8 mouse cellular contexts compared by ENCODE assay signal in the genomic region with DNA sequence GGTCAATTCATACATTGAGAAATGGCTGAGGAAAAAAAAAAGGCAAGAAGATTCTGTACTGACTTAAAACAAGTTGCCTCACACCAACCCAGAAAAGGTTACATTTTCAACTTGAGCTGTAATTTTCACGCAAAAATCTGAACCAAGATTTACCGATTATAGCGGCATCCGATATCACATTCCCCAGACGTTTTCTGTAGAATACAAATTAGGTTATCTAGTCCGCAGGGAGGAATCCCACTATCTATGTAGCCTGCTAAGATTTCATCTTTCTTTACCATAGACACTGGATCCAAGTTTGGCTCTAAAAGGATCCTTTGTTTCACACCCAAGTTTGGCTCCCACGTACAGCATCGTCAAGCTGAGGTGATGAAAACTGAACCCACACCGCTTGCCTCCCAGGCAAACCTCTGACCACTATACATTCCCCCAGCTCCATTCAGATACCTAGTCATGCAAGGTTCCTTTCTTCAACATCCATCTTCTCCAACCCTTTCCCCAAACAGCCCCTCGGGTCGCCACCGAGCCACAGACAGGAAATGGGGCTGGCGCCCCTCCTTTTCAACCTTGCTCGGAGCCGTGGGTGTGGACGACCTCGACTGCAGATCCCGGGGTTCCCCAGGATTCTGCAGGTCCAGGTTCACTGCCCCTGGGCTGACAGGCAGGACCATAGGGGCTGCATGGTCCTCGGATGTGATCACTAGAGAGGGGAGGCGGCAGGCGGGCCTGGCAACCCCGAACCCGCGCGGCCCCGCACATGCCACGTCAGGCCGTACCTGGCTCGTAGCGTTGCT. TPM values are rescaled to one million over a fixed set of nuclear protein-coding genes. Genes with fewer than 3 reads are reported as not detected.
DNase-seq lines count a peak whose midpoint lies in the region; ATAC-seq and TF ChIP-seq lines count a peak whose summit lies in the region.

No protein-coding gene starts in this region.

- no peaks in the 10 kb centered on the region for H3K36me3 ChIP-seq in heart, embryonic 13.5 days
- no peaks in the 10 kb centered on the region for H3K36me3 ChIP-seq in ES-E14 (ENCODE audit: control insufficient read depth, insufficient read depth, low read length, poor library complexity, severe bottlenecking)
- H3K36me3 ChIP-seq in forebrain, embryonic 10.5 days (replicated peaks) = 0 out of 2 replicates have a peak, but pooled peaks cover 2% of the 10 kb centered on the region
- H3K36me3 ChIP-seq in liver, embryonic 13.5 days = no peaks in the 10 kb centered on the region

- H3K9ac ChIP-seq in heart, embryonic 13.5 days = peak overlapping the region; percentile 94
- H3K9ac ChIP-seq in ES-E14 (ENCODE audit: insufficient read depth, low read depth, low read length, poor library complexity, severe bottlenecking) = peak overlapping the region; percentile 77
- H3K9ac ChIP-seq in liver, embryonic 13.5 days = peak overlapping the region; percentile 84

- peak overlapping the region; percentile 81 for H3K27ac ChIP-seq in heart, embryonic 13.5 days (replicated peaks)
- H3K27ac ChIP-seq in ES-E14 (ENCODE audit: insufficient read depth, low read depth, low read length, poor library complexity, severe bottlenecking) = 0 out of 2 replicates have a peak overlapping the region, but pooled peaks have one; percentile 3
- peak overlapping the region; percentile 87 for H3K27ac ChIP-seq in forebrain, embryonic 10.5 days
- peak overlapping the region; percentile 62 for H3K27ac ChIP-seq in liver, embryonic 13.5 days

- no peaks in the 10 kb centered on the region for H3K9me3 ChIP-seq in heart, embryonic 13.5 days
- H3K9me3 ChIP-seq in ES-E14 (ENCODE audit: control insufficient read depth, insufficient read depth, low read depth, low read length) = no peaks in the 10 kb centered on the region
- H3K9me3 ChIP-seq in forebrain, embryonic 10.5 days = no peaks in the 10 kb centered on the region
- H3K9me3 ChIP-seq in liver, embryonic 13.5 days (replicated peaks) = no peaks in the 10 kb centered on the region

- no peak for DNase-seq in heart, postnatal 10 days
- peak; percentile 20 for DNase-seq in ES-E14 (ENCODE audit: low read depth, low spot score)
- no peak for DNase-seq in forebrain, embryonic 10.5 days (ENCODE audit: extremely low spot score, low spot score)
- DNase-seq in liver, embryonic 13.5 days = no peak
- no peak for DNase-seq in adrenal gland, adult (ENCODE audit: inconsistent age in 2 of 2, low spot score in 1 of 2)
- no peak for DNase-seq in right cerebral cortex, adult 2 months (ENCODE audit: low spot score in 2 of 2)

- intact Hi-C loops in heart, postnatal 10 days (cut with DNase I) = loop anchor here (2.0 to 5.0 kb wide), 4 partner anchors 43 to 271 kb away; no protein-coding TSS in a partner anchor

- H3K4me1 ChIP-seq in heart, embryonic 13.5 days = peaks cover 12% of the 10 kb centered on the region
- no peaks in the 10 kb centered on the region for H3K4me1 ChIP-seq in ES-E14 (ENCODE audit: control insufficient read depth in 2 of 2, insufficient read depth in 2 of 2, low read length in 2 of 2, poor library complexity in 1 of 2)
- peaks cover 16% of the 10 kb centered on the region for H3K4me1 ChIP-seq in forebrain, embryonic 10.5 days
- H3K4me1 ChIP-seq in liver, embryonic 13.5 days (replicated peaks) = peaks cover 19% of the 10 kb centered on the region

- no peaks in the 10 kb centered on the region for H3K27me3 ChIP-seq in heart, embryonic 13.5 days (replicated peaks)
- no peaks in the 10 kb centered on the region for H3K27me3 ChIP-seq in forebrain, embryonic 10.5 days (ENCODE audit: poor library complexity, severe bottlenecking)
- H3K27me3 ChIP-seq in liver, embryonic 13.5 days = no peaks in the 10 kb centered on the region

- ATAC-seq in heart, embryonic 13.5 days (ENCODE audit: extremely low read depth, insufficient number of reproducible peaks, low FRiP score, low TSS enrichment) = no peak
- ATAC-seq in liver, embryonic 13.5 days (ENCODE audit: low read depth) = no peak; the same call in 1 of the 2 replicates
- no peak; the same call in 1 of the 2 replicates for ATAC-seq in cerebellum, adult (ENCODE audit: insufficient number of reproducible peaks, low FRiP score, low TSS enrichment)

- H3K4me3 ChIP-seq in heart, embryonic 13.5 days = peak overlapping the region; percentile 78
- peak overlapping the region; percentile 84 to 96 for H3K4me3 ChIP-seq in ES-E14 (ENCODE audit: insufficient read depth in 1 of 2, low read depth in 1 of 2, low read length in 2 of 2, poor library complexity in 1 of 2, severe bottlenecking in 1 of 2)
- H3K4me3 ChIP-seq in forebrain, embryonic 10.5 days = peak overlapping the region; percentile 73
- H3K4me3 ChIP-seq in liver, embryonic 13.5 days (replicated peaks) = peak overlapping the region; percentile 82

- under 1% methylated on average over 30 of the region's 30 CpGs for WGBS in heart, embryonic 13.5 days
- 1% methylated on average over 30 of the region's 30 CpGs for WGBS in forebrain, embryonic 10.5 days
- 1% methylated on average over 30 of the region's 30 CpGs for WGBS in liver, embryonic 13.5 days (ENCODE audit: insufficient replicate concordance)

- in situ Hi-C loops in ES-E14 (cut with MboI; ENCODE audit: low sequenced_read_pairs in 2 of 2, unreplicated experiment in 2 of 2) = no loop called here

- peak overlapping the region; percentile 85 for H3K4me2 ChIP-seq in heart, embryonic 13.5 days
- H3K4me2 ChIP-seq in liver, embryonic 13.5 days = peak overlapping the region; percentile 84

TF ChIP-seq in ES-E14, 5 proteins besides CTCF, POLR2A, EP300 and RAD21:
- no peak for TF ChIP-seq HCFC1 (IDR thresholded peaks at IDR 0.05; ENCODE audit: borderline replicate concordance, insufficient read depth, low read length)
- no peak for TF ChIP-seq MAFK (IDR thresholded peaks at IDR 0.05; ENCODE audit: insufficient read depth, low read depth, low read length)
- TF ChIP-seq ZNF384 (IDR thresholded peaks at IDR 0.05; ENCODE audit: low read depth, low read length) = no peak
- TF ChIP-seq CHD2 (IDR thresholded peaks at IDR 0.05; ENCODE audit: low read depth, low read length) = no peak
- no peak for TF ChIP-seq ZC3H11A (IDR thresholded peaks at IDR 0.05; ENCODE audit: borderline replicate concordance, low read depth, low read length)
TF ChIP-seq in ES-E14: peak in this region for 0.

RNA-seq across cellular contexts. Expression of gene Morn2, which starts 0.5 kb away (rescaled TPM):
- polyA plus RNA-seq in heart, embryonic 13.5 days (2015; fragmentation: Nextera tagmentation; extraction: Ambion mirVana) = 21.8 and 23.9 TPM in 2 replicates
- total RNA-seq in heart, postnatal 10 days (2021) = 10 to 100 TPM in 1 of 2 experiments, 1 to 10 TPM in 1; 9.9 to 12.0 TPM
- 9.0 and 10.7 TPM in 2 replicates for total RNA-seq in ES-E14 (2012; rRNA removed)
- polyA plus RNA-seq in forebrain, embryonic 10.5 days (2016; fragmentation: Nextera tagmentation; extraction: Ambion mirVana) = 31.4 and 35.1 TPM in 2 replicates
- polyA plus RNA-seq in liver, embryonic 13.5 days (2015; fragmentation: Nextera tagmentation; extraction: Ambion mirVana) = 9.9 and 13.6 TPM in 2 replicates

RNA-seq across cellular contexts. Expression of gene Dhx57, which starts 0.8 kb away (rescaled TPM):
- polyA plus RNA-seq in heart, embryonic 13.5 days (2015; fragmentation: Nextera tagmentation; extraction: Ambion mirVana) = 8.2 and 8.5 TPM in 2 replicates
- total RNA-seq in heart, postnatal 10 days (2021) = 1 to 10 TPM; 7.5 to 8.7 TPM
- 13.9 and 15.2 TPM in 2 replicates for total RNA-seq in ES-E14 (2012; rRNA removed)
- polyA plus RNA-seq in forebrain, embryonic 10.5 days (2016; fragmentation: Nextera tagmentation; extraction: Ambion mirVana) = 15.0 and 16.3 TPM in 2 replicates
- polyA plus RNA-seq in liver, embryonic 13.5 days (2015; fragmentation: Nextera tagmentation; extraction: Ambion mirVana) = 3.4 and 4.6 TPM in 2 replicates

RNA-seq across cellular contexts. Expression of gene Arhgef33, which starts 17.7 kb away (rescaled TPM):
- 0.51 and 0.52 TPM in 2 replicates for polyA plus RNA-seq in heart, embryonic 13.5 days (2015; fragmentation: Nextera tagmentation; extraction: Ambion mirVana)
- 1 to 10 TPM in 1 of 2 experiments, under 1 TPM in 1; 0.86 to 1.6 TPM for total RNA-seq in heart, postnatal 10 days (2021)
- 0.48 and 0.98 TPM in 2 replicates for total RNA-seq in ES-E14 (2012; rRNA removed)
- polyA plus RNA-seq in forebrain, embryonic 10.5 days (2016; fragmentation: Nextera tagmentation; extraction: Ambion mirVana) = 0.20 and 0.97 TPM in 2 replicates
- 0.16 and 0.22 TPM in 2 replicates for polyA plus RNA-seq in liver, embryonic 13.5 days (2015; fragmentation: Nextera tagmentation; extraction: Ambion mirVana)

Comparison
In these comparisons a context has a peak if more than half of its experiments do, and no peak if none do; other contexts are left out.
1. H3K27ac ChIP-seq: peak in every context shown above with its lines; median percentile 87 in forebrain, embryonic 10.5 days; 81 in heart, embryonic 13.5 days; 62 in liver, embryonic 13.5 days; 3 in ES-E14.